18 mouse cellular contexts compared by ENCODE assay signal in genomic region chr5:129521913-129522312, GRCm38 (mm10).
"Had no signal": no experiment of that assay in that cellular context is flagged by ENCODE, and none has a peak within 500 bp of the region (broad histone marks: within the 10 kb centered on the region; RNA-seq: fewer than 3 reads in every experiment).

No protein-coding gene starts in this region.

- ATAC-seq: liver, postnatal 0 days; lung, postnatal 0 days; midbrain, embryonic 16.5 days had no signal

- DNase-seq: liver, postnatal 0 days; lung, adult 2 months; lung, postnatal 14 days; lung, postnatal 36 days; thymus, adult 2 months; thymus, postnatal 25 days; thymus, postnatal 4 days had no signal

- H3K27ac ChIP-seq: lung, embryonic 15.5 days; macrophage; midbrain, embryonic 10.5 days; midbrain, embryonic 12.5 days; neural tube, embryonic 13.5 days; neural tube, embryonic 15.5 days; stomach, embryonic 15.5 days; stomach, postnatal 0 days had no signal

- H3K4me3 ChIP-seq: lung, embryonic 15.5 days; midbrain, embryonic 10.5 days; midbrain, embryonic 12.5 days; myocyte; neural tube, embryonic 13.5 days; neural tube, embryonic 15.5 days; stomach, embryonic 15.5 days had no signal
